Mouse (Mus musculus) C2C12 (cell line): ENCODE data around the gene 2010111I01Rik.

ENCODE experiments used
- CTCF ChIP-seq: IDR thresholded peaks from one replicate; pipeline ENCODE4 v1.5.1; 2011; ENCODE audit not compliant: control insufficient read depth, insufficient read depth, insufficient read length
- MYOD1 ChIP-seq: IDR thresholded peaks from one replicate; pipeline ENCODE4 v1.6.1; 2011; ENCODE audit warnings: low read depth; ENCODE audit not compliant: control insufficient read depth, insufficient read length
- MYOG ChIP-seq: IDR thresholded peaks from one replicate; pipeline ENCODE4 v1.6.1; 2011; ENCODE audit not compliant: control insufficient read depth, insufficient read length; ENCODE audit errors: extremely low read depth

DNA sequence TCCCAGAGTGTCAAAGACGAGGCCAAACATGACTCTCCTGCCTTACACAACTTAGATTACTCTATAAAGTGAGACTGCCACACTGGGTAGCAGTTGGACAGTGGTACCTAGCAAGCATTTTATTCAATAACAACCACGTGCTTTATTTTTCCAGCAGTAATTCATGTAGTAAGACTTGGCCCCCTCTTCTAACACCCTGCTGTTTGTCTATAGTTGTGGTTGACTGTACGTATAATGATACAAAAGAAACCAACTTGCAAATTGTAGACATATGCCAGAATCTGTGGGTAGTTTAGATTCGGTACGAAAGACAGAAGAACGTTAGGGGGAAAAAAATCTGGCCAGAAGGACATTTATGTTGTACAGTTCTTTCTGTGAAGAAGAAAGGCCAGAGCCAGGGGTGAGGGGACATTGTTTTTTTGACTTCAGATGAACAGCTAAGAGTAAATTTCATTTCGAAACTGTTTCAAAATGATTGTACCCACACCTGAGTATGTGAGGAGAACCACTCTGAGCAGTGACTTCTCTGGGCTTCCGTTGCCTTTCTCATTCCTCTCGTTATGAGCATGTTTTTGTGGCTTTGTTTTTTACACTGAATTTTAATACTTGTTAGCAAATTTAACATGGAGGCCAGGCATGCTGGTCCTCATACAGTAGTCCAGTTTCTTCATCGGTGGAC, 309.9 kb downstream of the 2010111I01Rik start:
- TF ChIP-seq CTCF (no peak), MYOD1 (no peak), MYOG (no peak)
